Mouse (Mus musculus): ENCODE data around the gene Gria4.
"Not testable (repeated sequence)": the region's sequence is repeated elsewhere in the genome, so short reads cannot be mapped to it uniquely, and the experiment has no call there.

The Gria4 gene

DNA sequence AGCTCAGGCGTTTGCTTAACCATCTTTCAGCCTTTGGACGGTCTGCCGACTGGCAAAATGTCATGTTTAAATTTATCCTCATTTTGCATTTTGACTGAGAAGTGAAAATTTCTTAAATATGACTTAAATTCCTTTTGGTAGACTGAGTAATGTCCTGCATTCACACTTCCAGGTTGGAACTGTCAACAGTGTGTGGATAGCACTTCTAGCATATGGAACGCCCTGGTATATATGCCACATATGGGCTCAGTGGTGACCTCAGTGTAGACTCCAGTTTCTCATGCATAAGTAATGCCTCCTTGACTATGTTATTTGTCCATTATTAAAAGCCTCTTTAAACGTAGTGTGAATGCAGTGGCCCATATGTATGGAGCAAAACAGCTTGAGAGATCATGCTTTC, 222.4 kb downstream of the Gria4 start:
- no peak for DNase-seq (ENCODE audit: low spot score)

DNA sequence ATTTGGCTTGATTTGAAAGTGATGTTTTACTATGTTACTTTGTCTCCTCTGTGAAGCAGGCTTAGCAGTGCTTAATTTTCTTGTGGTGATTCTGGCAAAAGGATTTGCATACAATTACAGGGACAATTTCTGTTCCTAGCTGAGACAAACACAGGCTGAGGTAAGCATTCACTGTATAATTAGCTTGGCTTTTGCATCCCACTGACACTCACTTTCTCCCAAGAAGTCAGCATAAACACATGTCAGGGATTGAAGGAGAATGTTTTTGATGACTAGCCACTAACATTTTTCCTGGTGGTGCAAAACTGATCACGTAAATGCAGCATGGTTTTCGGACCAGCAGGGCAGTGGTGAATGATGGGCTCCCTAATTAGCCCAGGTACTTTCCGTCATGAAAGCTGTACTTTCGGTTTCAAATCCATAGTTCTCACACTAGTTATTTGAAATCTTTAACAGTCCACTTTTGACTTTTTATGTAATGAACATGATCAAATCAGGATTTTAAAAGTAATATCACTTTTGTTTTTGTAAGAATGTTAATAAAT, 240.5 kb downstream of the Gria4 start:
- DNase-seq (ENCODE audit: low spot score) = no peak

DNA sequence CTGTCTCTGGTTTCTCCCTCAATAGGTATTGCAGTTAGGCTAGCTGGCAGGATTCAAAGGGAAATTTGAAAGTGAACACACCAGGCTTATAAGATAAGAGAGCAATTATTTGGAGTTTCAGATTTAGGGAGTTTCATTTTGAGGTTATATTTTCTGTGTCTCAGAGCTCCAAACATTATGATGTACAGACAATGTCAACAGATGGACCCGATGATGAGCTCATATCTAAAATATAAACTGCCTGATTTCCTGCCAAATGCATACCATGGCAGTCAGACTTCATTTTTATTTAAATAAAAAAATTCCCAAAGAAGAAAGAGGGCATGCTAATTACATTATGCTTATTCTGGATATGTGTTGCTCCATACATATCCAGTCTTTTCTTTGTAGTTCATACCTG, 256.8 kb downstream of the Gria4 start:
- no peak for DNase-seq (ENCODE audit: low spot score)

DNA sequence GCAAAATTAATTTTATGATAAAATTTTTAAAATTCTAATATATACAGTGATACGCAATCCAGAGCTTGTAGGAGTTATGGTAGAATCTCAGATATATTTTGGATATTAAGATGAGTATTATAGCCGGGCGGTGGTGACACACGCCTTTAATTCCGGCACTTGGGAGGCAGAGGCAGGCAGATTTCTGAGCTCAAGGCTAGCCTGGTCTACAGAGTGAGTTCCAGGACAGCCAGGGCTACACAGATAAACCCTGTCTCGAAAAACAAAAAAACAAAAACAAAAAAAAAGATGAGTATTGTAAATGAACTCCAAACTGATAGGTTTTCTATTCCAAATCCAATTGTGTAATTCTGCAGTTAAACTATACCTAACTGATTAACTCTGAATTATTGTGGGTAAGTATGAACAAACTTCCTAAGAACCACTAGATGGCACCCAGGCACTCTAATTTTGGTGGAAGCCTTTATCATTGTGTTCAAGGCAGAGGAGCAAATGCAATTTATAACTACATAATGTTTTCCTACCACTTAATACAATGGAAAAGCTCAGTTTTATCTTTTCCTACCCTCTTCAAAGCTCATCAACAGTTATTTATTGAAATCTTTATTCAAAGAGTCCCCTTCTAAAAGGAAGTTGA, 259.4 kb downstream of the Gria4 start:
- no peak for DNase-seq (ENCODE audit: low spot score)

DNA sequence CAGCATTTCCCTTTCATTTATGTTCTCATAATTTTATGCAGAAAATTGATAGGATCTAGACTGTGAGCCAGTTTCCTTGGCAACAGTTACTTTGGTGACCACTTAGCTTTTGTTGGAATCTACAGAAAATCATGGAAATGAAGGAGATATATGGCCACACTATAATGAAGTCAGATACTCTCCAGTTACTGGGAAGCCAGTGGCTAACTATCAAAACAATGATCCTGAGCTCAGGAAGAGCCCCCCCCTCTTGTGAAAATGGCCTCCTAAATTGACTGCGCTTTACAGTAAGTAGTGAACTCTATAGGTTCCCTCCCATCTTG, 281.5 kb downstream of the Gria4 start:
- no peak for DNase-seq (ENCODE audit: low spot score)

DNA sequence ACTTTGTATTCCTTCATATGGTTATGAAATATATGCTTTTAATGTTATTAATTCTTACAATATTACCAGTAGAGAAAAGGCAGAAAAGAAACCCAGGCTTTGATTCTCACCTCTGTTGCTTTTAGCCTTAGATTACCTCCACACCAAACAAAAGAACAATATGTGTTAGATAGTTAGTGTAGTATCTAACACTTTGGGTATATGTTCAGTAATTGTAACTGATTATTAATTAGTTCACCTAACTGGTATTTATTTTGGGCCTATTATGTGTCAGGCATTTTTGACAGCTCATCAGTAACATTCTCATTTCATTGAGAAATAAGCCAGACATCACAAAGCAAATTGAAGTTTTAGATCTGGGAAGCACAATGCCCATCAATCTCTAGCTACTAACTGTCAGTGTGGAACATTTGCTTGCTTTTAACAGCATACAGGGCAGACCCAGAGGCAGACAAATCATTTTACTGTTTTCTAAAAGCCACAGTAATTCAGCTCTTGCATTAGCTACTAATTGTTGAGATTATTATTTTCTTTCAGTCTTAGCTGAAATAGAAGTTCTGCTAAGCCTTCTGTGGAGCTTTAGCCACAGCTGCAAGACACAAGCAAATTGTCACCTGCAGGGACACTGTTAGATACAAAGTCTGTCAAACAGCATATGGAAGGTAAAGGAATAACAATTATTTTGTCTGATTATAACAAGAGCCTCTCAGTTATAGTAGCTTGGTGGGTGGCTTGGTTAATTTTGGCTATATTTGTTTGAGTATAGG, 282.1 kb downstream of the Gria4 start:
- no peak for DNase-seq (ENCODE audit: low spot score)

DNA sequence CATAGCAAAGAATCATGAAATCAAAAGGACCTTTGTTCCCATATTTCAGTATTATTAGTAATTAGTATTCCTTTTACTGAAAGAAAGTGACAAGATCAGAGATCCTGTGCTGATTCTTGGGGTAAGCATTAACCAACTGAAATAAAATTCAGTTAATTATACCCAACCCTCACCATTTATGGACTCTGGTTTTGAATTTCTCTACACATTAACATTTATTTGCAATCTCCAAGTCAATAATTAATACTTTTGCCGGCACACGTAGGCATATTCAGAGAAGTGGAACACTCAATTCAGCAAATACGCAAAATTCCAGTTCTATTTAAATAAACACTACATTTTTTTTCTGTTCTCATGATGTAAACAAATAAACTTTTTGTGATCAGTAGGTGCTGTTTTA, 289.9 kb downstream of the Gria4 start:
- no peak for DNase-seq (ENCODE audit: low spot score)

DNA sequence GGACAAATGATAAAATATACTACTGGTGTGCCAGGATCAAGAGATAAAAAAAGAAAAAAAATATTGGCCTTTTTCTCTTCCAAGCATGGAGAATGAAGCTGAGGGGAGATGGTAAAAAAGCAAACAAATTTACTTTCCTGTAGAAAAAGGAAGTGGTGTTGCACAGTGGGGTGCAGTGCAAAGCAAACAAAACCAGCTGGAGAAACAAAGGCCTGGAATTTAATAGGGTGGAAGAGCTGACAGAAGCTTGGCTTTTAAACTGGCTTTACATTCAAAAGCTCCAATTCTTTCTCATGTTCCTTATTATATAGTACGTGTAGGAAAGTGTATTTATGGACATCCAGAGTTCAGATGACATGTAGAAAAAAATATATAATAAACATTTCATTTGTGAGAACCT, 290.9 kb downstream of the Gria4 start:
- no peak for DNase-seq (ENCODE audit: low spot score)

DNA sequence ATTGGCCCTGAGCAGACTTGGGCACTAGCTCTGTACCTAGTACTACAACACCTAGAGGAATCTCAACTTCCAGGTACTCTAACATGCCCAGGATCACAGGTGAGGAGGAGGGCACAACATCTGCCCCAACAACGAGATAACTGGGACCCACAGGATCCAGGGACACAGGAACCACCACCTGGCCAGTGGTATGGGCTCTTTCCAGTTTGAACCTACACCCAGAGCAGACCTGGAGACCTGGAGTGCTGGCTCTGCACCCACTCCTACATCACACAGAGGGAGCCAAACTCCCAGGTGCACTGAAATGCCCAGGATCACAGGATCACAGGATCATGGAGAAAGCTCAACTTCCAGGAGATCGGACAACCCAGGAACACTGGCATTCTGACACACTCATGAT, 309.6 kb downstream of the Gria4 start:
- no peak for DNase-seq (ENCODE audit: low spot score)

DNA sequence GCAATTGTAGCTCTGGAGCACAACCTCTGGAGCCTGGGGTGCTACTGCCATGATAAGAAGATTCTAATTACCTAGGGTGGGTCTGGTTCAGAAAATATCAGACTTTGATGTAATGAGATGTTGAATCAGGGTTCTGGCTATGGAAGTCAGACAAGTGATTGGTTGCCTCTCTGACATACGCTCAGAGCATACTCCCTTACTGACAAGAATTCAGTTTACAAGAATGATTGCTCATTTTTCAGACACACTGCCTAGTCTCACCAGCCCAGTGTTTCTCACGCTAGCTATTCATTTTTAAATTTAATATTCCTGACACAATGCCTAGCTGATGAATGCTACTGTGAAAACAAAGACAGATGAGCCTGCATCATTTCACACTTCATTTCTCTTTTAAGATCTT, 311.5 kb downstream of the Gria4 start:
- no peak for DNase-seq (ENCODE audit: low spot score)

DNA sequence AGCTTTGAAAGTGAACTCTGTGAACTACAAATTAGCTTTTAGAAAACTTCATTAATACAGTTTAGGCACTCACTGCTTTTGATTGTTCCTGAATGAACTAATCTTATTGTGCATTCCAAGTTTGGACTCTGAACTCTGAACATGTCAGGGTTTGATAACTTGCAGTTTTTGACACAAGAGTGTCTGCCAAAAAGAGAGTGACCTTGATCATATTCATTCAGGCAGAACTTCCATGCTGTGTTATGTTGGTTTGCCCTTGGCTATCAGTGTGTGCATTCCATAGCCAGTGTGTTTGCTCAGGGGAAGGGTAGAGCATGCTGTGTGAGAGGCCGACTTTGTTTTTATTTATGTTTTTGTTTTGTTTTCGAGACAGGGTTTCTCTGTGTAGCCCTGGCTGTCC, 325.2 kb downstream of the Gria4 start:
- no peak for DNase-seq (ENCODE audit: low spot score)

DNA sequence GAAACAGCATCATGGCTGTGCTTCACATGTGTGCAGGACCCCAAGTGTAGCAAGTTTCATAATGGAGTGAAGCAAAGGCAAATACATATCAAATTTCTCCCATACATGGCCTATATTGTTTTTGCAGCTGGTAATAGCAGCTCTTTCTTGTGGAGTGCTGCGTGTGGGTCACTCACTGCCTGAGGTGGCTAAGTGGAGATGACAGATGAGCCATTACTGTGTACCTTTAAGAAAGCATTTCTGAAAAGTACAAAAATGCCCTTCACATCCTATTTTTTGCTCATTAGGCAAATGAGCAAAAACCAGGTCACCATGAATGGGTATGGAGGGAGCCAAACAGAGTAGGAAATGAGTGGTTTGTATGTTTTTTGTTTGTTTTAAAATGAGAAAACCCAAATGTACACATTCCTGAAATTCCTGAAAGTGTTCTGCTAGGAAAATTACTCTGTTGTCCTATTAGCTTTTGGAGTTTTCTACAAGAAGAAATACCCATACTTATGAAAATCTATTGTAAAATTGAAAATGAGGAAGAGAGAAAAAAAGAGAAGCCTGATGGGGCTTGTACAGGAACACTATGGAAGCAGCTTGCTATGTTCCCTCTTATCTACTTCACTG, 336.5 kb downstream of the Gria4 start:
- no peak for DNase-seq (ENCODE audit: low spot score)

DNA sequence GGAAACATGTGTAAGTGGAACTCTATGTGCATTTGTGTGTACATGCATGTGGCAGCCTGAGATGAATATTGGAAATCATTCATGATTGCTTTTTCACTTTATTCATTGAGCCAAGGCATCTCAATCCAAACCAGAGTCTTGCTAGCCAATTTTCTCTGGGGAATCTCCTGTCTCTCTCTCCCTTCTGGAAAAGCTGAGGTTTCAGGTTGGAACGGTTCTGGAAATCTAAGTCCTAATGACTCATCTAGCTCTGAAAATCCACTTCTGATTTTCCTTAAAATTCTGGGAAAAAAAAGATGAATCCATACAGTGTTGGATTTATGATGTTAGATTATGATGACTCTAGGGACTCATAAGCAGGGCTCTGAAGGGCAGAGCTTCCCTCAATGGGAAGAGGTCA, 337.8 kb downstream of the Gria4 start:
- DNase-seq (ENCODE audit: low spot score) = no peak

DNA sequence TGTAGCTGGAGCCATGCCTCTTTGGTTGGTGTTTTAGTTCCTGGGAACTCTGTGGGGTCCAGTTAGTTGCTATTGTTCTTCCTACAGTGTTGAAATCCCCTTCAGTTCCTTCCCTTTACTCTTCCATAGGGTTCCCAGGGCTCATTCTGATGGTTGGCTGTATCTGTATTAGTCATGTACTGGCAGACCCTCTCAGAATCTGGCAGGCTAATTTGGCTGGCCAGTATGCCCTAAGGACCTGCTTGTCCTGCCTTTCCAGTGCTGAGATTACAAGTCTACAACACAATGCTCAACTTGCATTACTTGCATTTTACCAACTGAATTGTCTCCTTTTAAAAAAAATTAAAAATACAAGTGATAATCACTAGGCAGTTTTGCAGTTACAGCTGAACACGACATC, 338.4 kb downstream of the Gria4 start:
- DNase-seq (ENCODE audit: low spot score) = no peak

DNA sequence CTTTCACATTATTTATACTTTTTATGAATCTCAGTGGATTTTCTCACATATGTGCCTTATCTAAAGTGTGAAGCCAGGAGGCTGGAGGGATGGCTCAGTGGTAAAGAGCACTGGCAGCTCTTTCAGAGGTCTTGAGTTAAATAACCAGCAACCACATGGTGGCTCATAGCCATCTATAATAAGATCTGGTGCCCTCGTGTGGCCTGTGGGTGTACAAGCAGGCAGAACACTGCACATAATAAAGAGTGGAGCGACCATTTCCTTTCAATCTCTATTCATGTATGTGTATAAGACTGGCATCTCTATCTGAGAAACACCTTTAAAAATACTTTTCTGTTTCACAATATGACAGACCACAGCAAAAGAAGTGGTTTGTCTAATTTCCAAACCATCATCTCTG, 353.1 kb downstream of the Gria4 start:
- peak; percentile 14 for DNase-seq (ENCODE audit: low spot score)

DNA sequence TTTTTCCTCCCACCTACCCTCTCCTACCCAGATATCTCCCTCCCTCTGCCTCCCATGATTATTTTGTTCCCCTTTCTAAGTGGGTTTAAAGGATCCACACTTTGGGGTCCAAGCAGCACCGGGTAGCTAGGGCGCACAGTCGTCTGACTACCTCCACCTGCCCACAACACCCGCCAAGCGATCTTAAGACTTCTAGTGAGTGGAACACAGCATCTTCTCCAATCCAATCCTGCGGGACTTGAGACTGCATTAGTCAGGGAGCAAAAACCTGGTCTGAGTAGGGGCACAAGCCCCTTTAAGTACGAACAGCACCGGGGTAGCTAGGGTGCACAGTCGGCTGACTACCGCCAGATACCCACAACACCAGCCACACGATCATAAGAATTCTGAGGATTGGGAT, 395.2 kb downstream of the Gria4 start:
- DNase-seq (ENCODE audit: low spot score) = not testable (repeated sequence)

DNA sequence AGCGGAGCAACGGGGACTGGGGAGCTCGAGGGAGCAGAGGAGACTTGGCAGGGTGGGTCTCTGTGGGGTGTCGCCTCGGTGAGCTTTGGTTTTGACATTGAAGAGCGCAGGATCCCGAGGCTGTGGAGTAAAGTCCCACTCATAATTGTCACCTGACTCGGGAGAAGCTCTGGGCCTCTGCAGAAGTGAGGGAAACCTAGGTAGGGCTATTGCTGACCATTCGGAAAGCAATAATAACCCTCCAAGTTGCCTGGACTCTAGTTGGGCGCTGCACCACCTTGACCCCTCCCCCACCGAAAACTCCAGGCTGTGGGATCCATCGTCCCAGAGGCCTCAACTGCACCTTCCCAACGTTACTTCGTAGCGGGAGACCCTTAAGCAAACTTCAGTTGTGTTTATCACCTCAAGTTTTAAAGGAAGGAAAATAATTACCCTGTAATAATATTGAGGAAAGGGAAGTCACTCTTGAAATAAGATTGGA, 419.4 kb downstream of the Gria4 start:
- DNase-seq (ENCODE audit: low spot score) = no peak

DNA sequence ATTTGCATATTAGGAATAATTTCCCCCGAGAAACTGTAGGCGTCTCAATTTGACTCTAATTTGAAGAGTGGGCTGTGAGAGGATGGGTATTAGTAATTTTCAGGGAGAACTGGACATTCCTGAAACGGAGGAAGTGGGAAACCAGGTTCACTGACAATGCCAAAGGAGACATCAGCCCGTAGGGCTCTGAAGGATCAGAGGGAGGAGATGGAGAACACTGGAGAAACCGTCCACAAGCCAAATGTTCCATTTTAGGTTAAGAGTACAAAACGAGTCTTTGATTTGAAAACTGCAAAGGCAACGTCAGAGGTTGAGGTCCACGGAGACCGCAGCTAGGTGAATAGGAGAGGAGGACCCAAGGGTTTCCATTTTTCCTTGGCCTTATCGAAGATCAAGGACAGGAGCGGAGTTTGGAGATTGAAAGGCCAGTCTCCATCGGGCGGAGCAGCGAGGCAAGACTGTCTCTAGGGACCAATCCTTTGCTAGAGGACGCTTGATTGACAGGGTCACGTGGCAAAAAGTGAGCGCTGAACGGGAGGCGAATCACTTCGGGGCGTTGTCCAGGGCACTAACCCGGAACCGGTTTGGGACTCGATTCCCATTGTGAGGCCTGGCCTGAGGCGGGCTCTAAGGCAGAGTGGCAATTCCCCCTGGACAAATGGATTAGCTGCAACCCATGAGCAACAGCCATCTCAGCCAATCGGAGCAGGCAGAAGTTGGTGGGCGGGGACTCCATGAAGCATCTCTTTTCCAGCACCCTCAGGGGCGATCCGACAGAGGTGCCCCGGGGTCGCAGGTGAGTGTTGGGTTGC, 420.0 kb downstream of the Gria4 start, which contains the start of gene Msantd4:
Gene Msantd4 (plus strand): TSS at position 735 of the 812 bp plus-strand sequence.
- peak; percentile 98 for DNase-seq (ENCODE audit: low spot score)
